Mouse (Mus musculus) CH12.LX (cell line): ENCODE results near the gene Prm2.

Experiments
- CHD1 ChIP-seq: IDR thresholded peaks from 2 replicates; pipeline ENCODE4 v1.6.1; 2012; ENCODE audit warnings: low read depth, low read length, improper control_type of control experiment, inconsistent platforms
- CHD2 ChIP-seq: IDR thresholded peaks from 2 replicates; pipeline ENCODE4 v1.6.1; 2011; ENCODE audit warnings: low read length, improper control_type of control experiment
- CTCF ChIP-seq, 2 experiments: IDR thresholded peaks in 1 of 2; conservative IDR thresholded peaks in 1 of 2; 2 replicates each; pipeline ENCODE4 v1.5.1; 2011 to 2012; ENCODE audit warnings: low read depth in 2 of 2, low read length in 2 of 2, improper control_type of control experiment in 1 of 2, inconsistent platforms in 1 of 2, mild to moderate bottlenecking in 1 of 2, moderate library complexity in 1 of 2
- MAX ChIP-seq: IDR thresholded peaks from 2 replicates; pipeline ENCODE4 v1.6.1; 2011; ENCODE audit warnings: low read length, improper control_type of control experiment
- MXI1 ChIP-seq: IDR thresholded peaks from 2 replicates; pipeline ENCODE4 v1.6.1; 2011; ENCODE audit warnings: mild to moderate bottlenecking, low read depth, low read length, improper control_type of control experiment
- MYC ChIP-seq: IDR thresholded peaks from 2 replicates; pipeline ENCODE4 v1.6.1; 2011; ENCODE audit warnings: low read depth, mild to moderate bottlenecking, improper control_type of control experiment, low read length
- POLR2A ChIP-seq: IDR thresholded peaks from 2 replicates; pipeline ENCODE4 v1.6.1; 2011; ENCODE audit warnings: low read depth, mild to moderate bottlenecking, improper control_type of control experiment, low read length
- SMC3 ChIP-seq: IDR thresholded peaks from 2 replicates; pipeline ENCODE4 v1.6.1; 2011; ENCODE audit warnings: low read depth, low read length, improper control_type of control experiment
- UBTF ChIP-seq: IDR thresholded peaks from 2 replicates; pipeline ENCODE4 v1.6.1; 2012; ENCODE audit warnings: low read depth, mild to moderate bottlenecking, inconsistent platforms, low read length, improper control_type of control experiment, moderate library complexity
- USF2 ChIP-seq: conservative IDR thresholded peaks from 2 replicates; pipeline ENCODE4 v1.6.1; 2011; ENCODE audit warnings: low read depth, low read length, improper control_type of control experiment
- ZC3H11A ChIP-seq: IDR thresholded peaks from 2 replicates; pipeline ENCODE4 v1.6.1; 2012; ENCODE audit warnings: low read depth, mild to moderate bottlenecking, inconsistent platforms, low read length, improper control_type of control experiment
- ZKSCAN1 ChIP-seq: IDR thresholded peaks from 2 replicates; pipeline ENCODE4 v1.6.1; 2012; ENCODE audit warnings: low read depth, inconsistent platforms, low read length, improper control_type of control experiment, borderline replicate concordance
- ZNF384 ChIP-seq: IDR thresholded peaks from 2 replicates; pipeline ENCODE4 v1.6.1; 2012; ENCODE audit warnings: low read depth, low read length, improper control_type of control experiment, inconsistent platforms

DNA sequence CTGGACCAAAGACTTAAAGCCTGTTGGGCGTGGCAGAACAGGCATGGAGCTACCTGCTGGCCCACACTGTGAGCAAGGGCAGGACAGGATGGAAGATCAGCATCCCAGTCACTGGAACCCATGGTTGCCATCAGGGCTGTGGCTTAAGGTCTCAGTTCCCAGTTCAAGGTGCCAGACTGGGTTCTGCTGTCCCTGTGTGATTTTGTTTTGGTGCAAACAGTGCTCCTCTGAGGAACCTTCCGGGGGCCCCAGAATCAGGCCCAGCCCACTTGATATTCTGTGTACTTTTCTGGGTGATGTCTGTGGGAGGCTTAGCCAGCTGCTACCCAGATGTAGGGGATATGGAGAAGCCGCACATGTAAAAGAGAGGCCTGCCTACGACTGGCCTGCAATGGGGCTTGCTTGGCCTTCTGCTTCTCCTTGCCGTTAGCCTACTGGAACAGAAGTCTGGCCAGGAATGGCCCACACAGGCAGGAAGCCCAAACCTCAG lies 15.3 kb downstream of the Prm2 start:
- TF ChIP-seq POLR2A (no peak; the same call in 1 of the 2 replicates), MXI1 (no peak), CTCF (conservative IDR thresholded peaks at IDR 0.05 in 1 of 2, IDR thresholded peaks at IDR 0.05 in 1 of 2; ENCODE audit: low read depth in 2 of 2, low read length in 2 of 2) (no peak), ZNF384 (no peak), MYC (no peak), MAX (no peak), CHD2 (no peak), UBTF (no peak; the same call in 1 of the 2 replicates), CHD1 (no peak), ZKSCAN1 (no peak), SMC3 (no peak), ZC3H11A (no peak), USF2 (no peak)
